Mouse (Mus musculus): ENCODE data around the gene Epha6. TPM values are rescaled to one million over a fixed set of nuclear protein-coding genes. Genes with fewer than 3 reads are reported as not detected.

Epha6 gene
- polyA plus RNA-seq, 2 experiments = not detected

DNA sequence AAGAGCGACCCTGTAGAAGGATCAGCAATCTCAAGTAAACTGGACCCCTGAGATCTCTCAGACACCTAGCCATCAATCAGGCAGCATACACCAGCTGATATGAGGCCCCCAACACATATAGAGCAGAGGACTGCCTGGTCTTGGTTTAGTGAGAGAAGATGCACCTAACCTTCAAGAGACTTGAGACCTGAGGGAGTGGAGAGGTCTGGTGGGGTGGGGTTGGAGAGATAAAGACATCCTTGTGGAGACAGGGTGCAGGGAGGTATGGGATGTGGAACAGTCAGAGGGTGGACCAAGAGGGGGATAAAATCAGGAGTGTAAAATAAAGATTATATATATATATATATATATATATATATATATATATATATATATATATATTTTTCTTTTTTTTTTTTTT is 105.8 kb downstream of the Epha6 start:
- no peaks in the 10 kb centered on the region for H3K27me3 ChIP-seq (ENCODE audit: control insufficient read depth, insufficient read depth, low read length)
- no peak overlapping the region for H3K9ac ChIP-seq (replicated peaks)
- DNase-seq (ENCODE audit: low read depth in 3 of 3, low spot score in 3 of 3) (no peak), ATAC-seq (ENCODE audit: insufficient read depth) (peak; percentile 11; the same call in 1 of the 2 replicates)
- H3K9me3 ChIP-seq (ENCODE audit: control insufficient read depth, low read length) = no peaks in the 10 kb centered on the region
- no peaks in the 10 kb centered on the region for H3K4me1 ChIP-seq (replicated peaks; ENCODE audit: control insufficient read depth in 2 of 2, insufficient read depth in 2 of 2, low read length in 1 of 2)
- H3K4me3 ChIP-seq (ENCODE audit: insufficient read depth in 1 of 2, low read depth in 2 of 2, low read length in 2 of 2) = no peak overlapping the region
- 45% methylated on average over 1 of the region's 1 CpGs for WGBS (ENCODE audit: insufficient replicate concordance)
- H3K36me3 ChIP-seq (replicated peaks; ENCODE audit: control insufficient read depth, insufficient read depth, low read depth) = no peaks in the 10 kb centered on the region
- TF ChIP-seq EP300 (IDR thresholded peaks at IDR 0.05; ENCODE audit: low read depth) = no peak
- TF ChIP-seq CTCF (IDR thresholded peaks at IDR 0.05; ENCODE audit: low read depth) = no peak
- no peak overlapping the region for H3K4me2 ChIP-seq (ENCODE audit: low read depth)
- H3K27ac ChIP-seq = no peak overlapping the region

DNA sequence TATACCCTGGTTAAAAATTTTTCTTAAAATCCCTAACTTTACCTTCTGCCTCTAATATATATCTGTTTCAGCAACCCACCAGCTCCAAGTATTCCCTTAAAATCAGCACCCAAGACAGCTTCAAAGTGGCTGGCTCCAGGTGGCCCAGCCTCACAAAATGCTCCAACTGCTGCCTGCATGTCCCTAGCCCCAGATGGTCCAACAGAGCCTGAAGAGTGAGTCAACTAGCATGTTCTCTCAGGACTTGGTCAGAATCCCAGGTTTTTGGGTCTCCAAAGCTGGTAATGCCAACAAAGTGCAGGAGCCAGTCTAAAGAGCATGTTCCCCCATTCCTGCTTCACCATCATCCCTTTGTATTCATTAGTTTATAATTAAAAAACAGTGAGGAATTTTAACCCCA is 129.6 kb downstream of the Epha6 start:
- no peak overlapping the region for H3K4me2 ChIP-seq (ENCODE audit: low read depth)
- no peak for ATAC-seq (ENCODE audit: insufficient read depth)

DNA sequence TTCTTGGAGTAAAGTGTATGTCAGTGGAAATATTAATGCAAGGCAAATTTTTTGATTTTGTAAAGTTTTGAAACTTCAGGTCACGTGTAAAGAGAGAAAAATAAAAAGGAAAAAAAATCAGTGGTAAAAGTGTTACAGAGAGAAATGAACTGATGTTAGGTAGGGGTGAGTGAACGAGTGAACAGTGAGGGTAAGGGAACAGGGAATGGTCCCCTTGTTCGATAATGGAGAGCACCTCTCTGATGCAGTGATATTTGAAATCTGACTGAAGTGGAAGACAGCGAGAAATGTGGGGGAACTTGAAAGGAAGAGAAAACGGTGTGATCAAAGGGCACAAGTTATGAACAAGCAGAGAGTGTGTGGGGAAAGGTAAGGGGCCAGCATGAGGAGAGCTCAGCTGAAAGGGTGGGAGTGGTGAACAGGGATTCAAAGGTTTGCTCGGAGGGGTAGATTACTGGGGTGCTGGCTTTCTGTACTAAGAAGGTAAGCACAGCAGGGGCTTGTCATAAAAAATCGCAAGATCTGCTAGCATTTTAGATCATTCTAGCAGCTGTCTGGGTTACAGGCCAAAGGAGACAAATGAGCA is 137.0 kb downstream of the Epha6 start:
- Histone ChIP-seq H3K4me1 (replicated peaks; ENCODE audit: control insufficient read depth in 2 of 2, insufficient read depth in 2 of 2, low read length in 1 of 2) (no peaks in the 10 kb centered on the region), H3K4me3 (ENCODE audit: insufficient read depth in 1 of 2, low read depth in 2 of 2, low read length in 2 of 2) (no peak overlapping the region), H3K27ac (no peak overlapping the region), H3K9ac (replicated peaks) (no peak overlapping the region), H3K36me3 (replicated peaks; ENCODE audit: control insufficient read depth, insufficient read depth, low read depth) (no peaks in the 10 kb centered on the region), H3K27me3 (ENCODE audit: control insufficient read depth, insufficient read depth, low read length) (no peaks in the 10 kb centered on the region), H3K9me3 (ENCODE audit: control insufficient read depth, low read length) (no peaks in the 10 kb centered on the region), H3K4me2 (ENCODE audit: low read depth) (no peak overlapping the region)
- TF ChIP-seq CTCF (IDR thresholded peaks at IDR 0.05; ENCODE audit: low read depth) (no peak), EP300 (IDR thresholded peaks at IDR 0.05; ENCODE audit: low read depth) (no peak)
- 48% methylated on average over 7 of the region's 7 CpGs for WGBS (ENCODE audit: insufficient replicate concordance)
- ATAC-seq (ENCODE audit: insufficient read depth) = no peak
- no peak for DNase-seq (ENCODE audit: low read depth in 3 of 3, low spot score in 3 of 3)

More for the DNA sequence above, 129.6 kb downstream of the Epha6 start:
- Histone ChIP-seq H3K4me1 (replicated peaks; ENCODE audit: control insufficient read depth in 2 of 2, insufficient read depth in 2 of 2, low read length in 1 of 2) (no peaks in the 10 kb centered on the region), H3K9me3 (ENCODE audit: control insufficient read depth, low read length) (no peaks in the 10 kb centered on the region), H3K27ac (no peak overlapping the region), H3K9ac (replicated peaks) (no peak overlapping the region), H3K27me3 (ENCODE audit: control insufficient read depth, insufficient read depth, low read length) (no peaks in the 10 kb centered on the region), H3K36me3 (replicated peaks; ENCODE audit: control insufficient read depth, insufficient read depth, low read depth) (no peaks in the 10 kb centered on the region), H3K4me3 (ENCODE audit: insufficient read depth in 1 of 2, low read depth in 2 of 2, low read length in 2 of 2) (no peak overlapping the region)
- no peak for DNase-seq (ENCODE audit: low read depth in 3 of 3, low spot score in 3 of 3)
- TF ChIP-seq EP300 (IDR thresholded peaks at IDR 0.05; ENCODE audit: low read depth) (no peak), CTCF (IDR thresholded peaks at IDR 0.05; ENCODE audit: low read depth) (no peak)

DNA sequence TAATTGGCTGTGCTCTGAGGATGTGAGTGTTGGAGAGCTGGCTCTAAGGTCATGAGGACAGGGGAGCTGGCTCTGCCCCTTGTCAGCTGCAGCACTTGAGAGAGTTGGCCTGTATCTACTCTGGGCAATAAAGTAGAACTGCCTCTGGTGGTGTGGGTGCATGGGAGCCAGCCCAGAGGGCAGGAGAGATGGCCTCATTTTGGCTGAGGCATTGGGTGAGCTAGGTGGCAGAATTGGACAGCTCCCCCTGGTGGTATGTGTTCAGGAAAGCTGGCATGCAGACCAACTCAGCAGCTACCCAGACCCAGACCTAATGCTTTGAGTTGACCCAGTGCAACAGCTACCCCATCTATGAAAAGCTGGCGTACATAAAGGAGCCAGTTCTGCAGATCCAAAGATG is 170.0 kb downstream of the Epha6 start:
- 27% methylated on average over 1 of the region's 1 CpGs for WGBS (ENCODE audit: insufficient replicate concordance)
- no peak for DNase-seq (ENCODE audit: low read depth in 3 of 3, low spot score in 3 of 3)

DNA sequence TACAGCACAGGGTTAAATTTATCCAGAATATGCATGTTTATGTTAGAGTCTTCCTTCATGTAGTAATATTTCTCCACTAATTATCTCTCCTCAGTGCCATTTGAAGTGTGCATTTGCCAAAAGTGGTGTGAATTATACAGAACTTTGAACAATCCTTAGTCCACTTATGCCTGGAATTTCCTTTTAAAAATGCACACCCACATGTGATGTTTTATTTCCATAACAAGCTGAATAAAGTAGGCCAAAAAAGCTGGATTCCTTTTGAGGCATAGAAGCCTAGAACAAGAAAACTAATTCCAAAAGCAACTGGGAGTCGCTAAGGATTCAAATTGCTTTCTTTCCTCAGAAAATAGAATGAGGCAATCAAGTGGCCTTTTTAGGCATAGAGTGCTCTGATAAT is 171.1 kb downstream of the Epha6 start:
- DNase-seq (ENCODE audit: low read depth in 3 of 3, low spot score in 3 of 3) = no peak
- no peak for TF ChIP-seq EP300 (IDR thresholded peaks at IDR 0.05; ENCODE audit: low read depth)
- TF ChIP-seq CTCF (IDR thresholded peaks at IDR 0.05; ENCODE audit: low read depth) = no peak
- no peak for ATAC-seq (ENCODE audit: insufficient read depth)
- H3K27me3 ChIP-seq (ENCODE audit: control insufficient read depth, insufficient read depth, low read length) = no peaks in the 10 kb centered on the region
- H3K4me3 ChIP-seq (ENCODE audit: insufficient read depth in 1 of 2, low read depth in 2 of 2, low read length in 2 of 2) = no peak overlapping the region
- no peaks in the 10 kb centered on the region for H3K36me3 ChIP-seq (replicated peaks; ENCODE audit: control insufficient read depth, insufficient read depth, low read depth)
- no peaks in the 10 kb centered on the region for H3K9me3 ChIP-seq (ENCODE audit: control insufficient read depth, low read length)
- 64% methylated on average over 1 of the region's 1 CpGs for WGBS (ENCODE audit: insufficient replicate concordance)
- no peaks in the 10 kb centered on the region for H3K4me1 ChIP-seq (replicated peaks; ENCODE audit: control insufficient read depth in 2 of 2, insufficient read depth in 2 of 2, low read length in 1 of 2)
- no peak overlapping the region for H3K9ac ChIP-seq (replicated peaks)
- no peak overlapping the region for H3K27ac ChIP-seq
- no peak overlapping the region for H3K4me2 ChIP-seq (ENCODE audit: low read depth)

More for the DNA sequence above, 170.0 kb downstream of the Epha6 start:
- Histone ChIP-seq H3K4me3 (ENCODE audit: insufficient read depth in 1 of 2, low read depth in 2 of 2, low read length in 2 of 2) (no peak overlapping the region), H3K27ac (no peak overlapping the region), H3K4me2 (ENCODE audit: low read depth) (no peak overlapping the region), H3K27me3 (ENCODE audit: control insufficient read depth, insufficient read depth, low read length) (no peaks in the 10 kb centered on the region), H3K9me3 (ENCODE audit: control insufficient read depth, low read length) (no peaks in the 10 kb centered on the region), H3K36me3 (replicated peaks; ENCODE audit: control insufficient read depth, insufficient read depth, low read depth) (no peaks in the 10 kb centered on the region), H3K4me1 (replicated peaks; ENCODE audit: control insufficient read depth in 2 of 2, insufficient read depth in 2 of 2, low read length in 1 of 2) (no peaks in the 10 kb centered on the region), H3K9ac (replicated peaks) (no peak overlapping the region)
- no peak for ATAC-seq (ENCODE audit: insufficient read depth)
- peak; percentile 53; the same call in 1 of the 2 replicates for TF ChIP-seq CTCF (IDR thresholded peaks at IDR 0.05; ENCODE audit: low read depth)
- no peak for TF ChIP-seq EP300 (IDR thresholded peaks at IDR 0.05; ENCODE audit: low read depth)

Measured in liver, embryonic 14.5 days (tissue).